Mouse (Mus musculus): ENCODE data around the gene Sptb. TPM values are rescaled to one million over a fixed set of nuclear protein-coding genes. Genes with fewer than 3 reads are reported as not detected.

The Sptb gene
- total RNA-seq (2023) = 2.8 TPM

GRCm38 (mm10) chr12:76710351-76711100 is at the start of gene Sptb:
Gene Sptb, minus strand, starts transcription at chr12:76710547.

GRCm38 (mm10) chr12:76530580-76531139 is 179.7 kb downstream of the Sptb start, which contains the start of gene Plekhg3:
Gene Plekhg3, plus strand, starts transcription at chr12:76530891.

Other genes with a start within 250 kb of the Sptb start
- gene Plekhg3, start 179.7 kb downstream of the Sptb start, total RNA-seq (2023) = 9.4 TPM
- 42.3 TPM for gene Churc1, start 55.0 kb upstream of the Sptb start, total RNA-seq (2023)
- 31.6 TPM for gene Fntb, start 55.0 kb upstream of the Sptb start, total RNA-seq (2023)
- gene Gpx2, start 85.0 kb upstream of the Sptb start, total RNA-seq (2023) = 1.1 TPM
- not detected for gene Rab15, start 112.4 kb upstream of the Sptb start, total RNA-seq (2023)

Data from CD4-positive naive resting alpha-beta T cell, adult 76 days (primary cell).